Mouse (Mus musculus): ENCODE measurements around the gene Cela3b.

DNA sequence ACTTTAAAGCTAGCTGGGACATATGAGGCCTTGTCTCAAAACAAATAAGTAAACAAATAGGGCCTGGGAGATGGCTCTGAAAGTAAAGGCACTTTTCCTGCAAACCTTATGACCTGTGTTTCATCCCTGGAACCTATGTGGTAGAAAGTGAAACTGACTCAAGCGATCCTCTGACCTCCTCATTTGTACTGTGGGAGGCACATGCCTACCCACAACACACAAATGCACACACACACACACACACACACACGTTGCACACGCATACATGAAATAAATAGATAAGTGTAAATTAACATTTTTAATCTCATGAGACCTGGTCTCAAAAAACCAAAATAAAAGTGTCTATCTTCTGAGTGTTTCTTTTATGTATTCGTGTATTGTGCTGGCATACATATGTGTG lies 15.5 kb upstream of the Cela3b start:
- TF ChIP-seq POLR2A (IDR thresholded peaks at IDR 0.05; ENCODE audit: extremely low read depth, insufficient read depth, low read length) (no peak), CTCF (IDR thresholded peaks at IDR 0.05; ENCODE audit: low read depth, low read length) (no peak)

All from liver, adult 2 months (tissue).